Mouse (Mus musculus) erythroblast, adult 5-6 weeks (primary cell): Measurements from ENCODE around the gene Wdr13. TPM values are rescaled to one million over a fixed set of nuclear protein-coding genes. Genes with fewer than 3 reads are reported as not detected.

Source experiments
- total RNA-seq, 2 experiments: library from RNA; stranded (forward) in 1 of 2; stranded (reverse) in 1 of 2; fragments of 150-400 nt in 1 of 2; fragments of 200-764, 138-1000 nt in 1 of 2; gene quantifications; 2 replicates each; pipeline versions ENCODE4 v1.2.3 to v1.2.4; 2015 to 2017; ENCODE audit warnings: low replicate concordance in 2 of 2

Gene Wdr13
- total RNA-seq, 2 experiments from 2014 or later: 3.1 to 15.5 TPM

Other genes starting within 250 kb of the Wdr13 start
- 1.5 and 3.1 TPM in 2 replicates for gene Slc35a2, start 248.9 kb downstream of the Wdr13 start, total RNA-seq (2015; ENCODE audit: low replicate concordance)
- 10.0 and 10.9 TPM in 2 replicates for gene Slc35a2, start 248.9 kb downstream of the Wdr13 start, total RNA-seq (2017; ENCODE audit: low replicate concordance)
- gene Pqbp1, start 233.6 kb downstream of the Wdr13 start, total RNA-seq (2015; ENCODE audit: low replicate concordance): 7.3 and 8.4 TPM in 2 replicates
- 39.3 and 41.1 TPM in 2 replicates for gene Pqbp1, start 233.6 kb downstream of the Wdr13 start, total RNA-seq (2017; ENCODE audit: low replicate concordance)
- 20.2 and 52.2 TPM in 2 replicates for gene Timm17b, start 233.5 kb downstream of the Wdr13 start, total RNA-seq (2015; ENCODE audit: low replicate concordance)
- 8.9 and 33.2 TPM in 2 replicates for gene Timm17b, start 233.5 kb downstream of the Wdr13 start, total RNA-seq (2017; ENCODE audit: low replicate concordance)
- not detected in 2 replicates for gene Gm10491, start 225.1 kb downstream of the Wdr13 start, total RNA-seq (2015; ENCODE audit: low replicate concordance)
- gene Gm10491, start 225.1 kb downstream of the Wdr13 start, total RNA-seq (2017; ENCODE audit: low replicate concordance): not detected in 2 replicates
- gene Gm10490, start 223.3 kb downstream of the Wdr13 start, total RNA-seq (2015; ENCODE audit: low replicate concordance): not detected in 2 replicates
- gene Gm10490, start 223.3 kb downstream of the Wdr13 start, total RNA-seq (2017; ENCODE audit: low replicate concordance): not detected in 2 replicates
- gene Pcsk1n, start 213.1 kb downstream of the Wdr13 start, total RNA-seq (2015; ENCODE audit: low replicate concordance): not detected in 2 replicates
- not detected in 2 replicates for gene Pcsk1n, start 213.1 kb downstream of the Wdr13 start, total RNA-seq (2017; ENCODE audit: low replicate concordance)
- gene Eras, start 204.3 kb downstream of the Wdr13 start, total RNA-seq (2015; ENCODE audit: low replicate concordance): not detected in 2 replicates
- gene Eras, start 204.3 kb downstream of the Wdr13 start, total RNA-seq (2017; ENCODE audit: low replicate concordance): not detected in 2 replicates
- gene Hdac6, start 185.0 kb downstream of the Wdr13 start, total RNA-seq (2015; ENCODE audit: low replicate concordance): 5.0 and 9.0 TPM in 2 replicates
- 2.4 and 6.8 TPM in 2 replicates for gene Hdac6, start 185.0 kb downstream of the Wdr13 start, total RNA-seq (2017; ENCODE audit: low replicate concordance)
- gene Gata1, start 154.8 kb downstream of the Wdr13 start, total RNA-seq (2015; ENCODE audit: low replicate concordance): 45.1 and 78.6 TPM in 2 replicates
- 29.3 and 49.9 TPM in 2 replicates for gene Gata1, start 154.8 kb downstream of the Wdr13 start, total RNA-seq (2017; ENCODE audit: low replicate concordance)
- not detected in 2 replicates for gene Glod5, start 114.4 kb downstream of the Wdr13 start, total RNA-seq (2015; ENCODE audit: low replicate concordance)
- gene Glod5, start 114.4 kb downstream of the Wdr13 start, total RNA-seq (2017; ENCODE audit: low replicate concordance): not detected in 2 replicates
- 13.1 and 20.9 TPM in 2 replicates for gene Suv39h1, start 58.1 kb downstream of the Wdr13 start, total RNA-seq (2015; ENCODE audit: low replicate concordance)
- gene Suv39h1, start 58.1 kb downstream of the Wdr13 start, total RNA-seq (2017; ENCODE audit: low replicate concordance): 24.1 and 25.7 TPM in 2 replicates
- 24.4 and 27.2 TPM in 2 replicates for gene Was, start 42.4 kb downstream of the Wdr13 start, total RNA-seq (2015; ENCODE audit: low replicate concordance)
- gene Was, start 42.4 kb downstream of the Wdr13 start, total RNA-seq (2017; ENCODE audit: low replicate concordance): 19.1 and 27.3 TPM in 2 replicates
- 309 and 358 TPM in 2 replicates for gene Rbm3, start 13.0 kb upstream of the Wdr13 start, total RNA-seq (2015; ENCODE audit: low replicate concordance)
- gene Rbm3, start 13.0 kb upstream of the Wdr13 start, total RNA-seq (2017; ENCODE audit: low replicate concordance): 298 and 314 TPM in 2 replicates
- gene Tbc1d25, start 43.3 kb upstream of the Wdr13 start, total RNA-seq (2015; ENCODE audit: low replicate concordance): 1.7 and 4.2 TPM in 2 replicates
- 0.56 and 1.1 TPM in 2 replicates for gene Tbc1d25, start 43.3 kb upstream of the Wdr13 start, total RNA-seq (2017; ENCODE audit: low replicate concordance)
- 6.1 and 22.2 TPM in 2 replicates for gene Ebp, start 60.6 kb upstream of the Wdr13 start, total RNA-seq (2015; ENCODE audit: low replicate concordance)
- 4.0 and 13.0 TPM in 2 replicates for gene Ebp, start 60.6 kb upstream of the Wdr13 start, total RNA-seq (2017; ENCODE audit: low replicate concordance)
- 0.42 TPM in 1 of 2 replicates, not detected in the other for gene Porcn, start 73.6 kb upstream of the Wdr13 start, total RNA-seq (2015; ENCODE audit: low replicate concordance)
- not detected in 2 replicates for gene Porcn, start 73.6 kb upstream of the Wdr13 start, total RNA-seq (2017; ENCODE audit: low replicate concordance)
- 3.3 and 7.1 TPM in 2 replicates for gene Ftsj1, start 119.5 kb upstream of the Wdr13 start, total RNA-seq (2015; ENCODE audit: low replicate concordance)
- gene Ftsj1, start 119.5 kb upstream of the Wdr13 start, total RNA-seq (2017; ENCODE audit: low replicate concordance): 12.3 and 14.4 TPM in 2 replicates
- 72.6 and 83.8 TPM in 2 replicates for gene Slc38a5, start 138.2 kb upstream of the Wdr13 start, total RNA-seq (2015; ENCODE audit: low replicate concordance)
- 74.3 and 75.3 TPM in 2 replicates for gene Slc38a5, start 138.2 kb upstream of the Wdr13 start, total RNA-seq (2017; ENCODE audit: low replicate concordance)
- not detected in 2 replicates for gene Ssxb10, start 194.5 kb upstream of the Wdr13 start, total RNA-seq (2015; ENCODE audit: low replicate concordance)
- gene Ssxb10, start 194.5 kb upstream of the Wdr13 start, total RNA-seq (2017; ENCODE audit: low replicate concordance): not detected in 2 replicates
- not detected in 2 replicates for gene Ssxb9, start 234.1 kb upstream of the Wdr13 start, total RNA-seq (2015; ENCODE audit: low replicate concordance)
- gene Ssxb9, start 234.1 kb upstream of the Wdr13 start, total RNA-seq (2017; ENCODE audit: low replicate concordance): not detected in 2 replicates